Mouse (Mus musculus) liver, adult 2 months (tissue): ENCODE data around the gene Gclc.

Experiments used
- CTCF ChIP-seq: fragments of 200-500 bp; IDR thresholded peaks from 2 replicates; pipeline ENCODE4 v1.5.1; 2011; ENCODE audit warnings: low read depth, low read length, control low read depth
- POLR2A ChIP-seq: fragments of 200-500 bp; IDR thresholded peaks from 2 replicates; pipeline ENCODE4 v1.6.1; 2011; ENCODE audit warnings: low read length, control low read depth; ENCODE audit not compliant: insufficient read depth; ENCODE audit errors: extremely low read depth

- TF ChIP-seq CTCF (no peak), POLR2A (no peak)
These were observed 12.4 kb downstream of the Gclc start for GRCm38 (mm10) chr9:77766767-77767166.
